Mouse (Mus musculus) left cerebral cortex, postnatal 4 days (tissue): ENCODE measurements around the gene Armcx3. TPM values are rescaled to one million over a fixed set of nuclear protein-coding genes. Genes with fewer than 3 reads are reported as not detected.
A peak's percentile ranks its signal among the peaks of the same experiment; 100 is the strongest.
"Not testable (repeated sequence)": the region's sequence is repeated elsewhere in the genome, so short reads cannot be mapped to it uniquely, and the experiment has no call there.

ENCODE experiments used
- DNase-seq: peaks from one replicate; pipeline ENCODE4 v3.0.0-alpha.2; 2022
- intact Hi-C: fragments of 180-260 bp; cut with DNase I; formaldehyde crosslinking; loops from one replicate; pipeline ENCODE4 v1.15.1; 2025
- total RNA-seq, 2 experiments: library from RNA; stranded (reverse); gene quantifications; 2 replicates each; pipeline ENCODE4 v1.2.3; 2021

Armcx3 gene
- total RNA-seq = 10 to 100 TPM; 74.9 to 83.4 TPM

- intact Hi-C loops = loop anchor here (5.0 kb wide), 1 partner anchor 51 kb away; the partner anchor contains the start of gene Armcx2
These were observed at the start of gene Armcx3 for GRCm38 (mm10) chrX:134756434-134757292. Armcx3 (plus strand) TSS chrX:134756595.

GRCm38 (mm10) chrX:134716863-134717262 is 39.5 kb upstream of the Armcx3 start:
- DNase-seq = no peak
- intact Hi-C loops = loop anchor here (10.0 kb wide), 1 partner anchor 72 kb away; no protein-coding TSS in a partner anchor

More at GRCm38 (mm10) chrX:134756434-134757292, at the start of gene Armcx3:
- peak; percentile 57 for DNase-seq

GRCm38 (mm10) chrX:134717752-134718308 is 38.6 kb upstream of the Armcx3 start, which contains the start of gene Armcx1:
Armcx1 (plus strand) TSS chrX:134717963.
- peak; percentile 71 for DNase-seq
- intact Hi-C loops = loop anchor here (10.0 kb wide), 1 partner anchor 73 kb away; no protein-coding TSS in a partner anchor

GRCm38 (mm10) chrX:134718524-134718923 is 37.9 kb upstream of the Armcx3 start:
- intact Hi-C loops = loop anchor here (10.0 kb wide), 1 partner anchor 74 kb away; no protein-coding TSS in a partner anchor
- peak; percentile 76 for DNase-seq

- intact Hi-C loops, DNase-seq: not testable (repeated sequence)
These were observed 32.6 kb upstream of the Armcx3 start for GRCm38 (mm10) chrX:134723762-134724161.

- intact Hi-C loops = no loop called here
- no peak for DNase-seq
These were observed 26.6 kb upstream of the Armcx3 start for GRCm38 (mm10) chrX:134729778-134730177.

GRCm38 (mm10) chrX:134737796-134738195 is 18.6 kb upstream of the Armcx3 start:
- DNase-seq = no peak
- intact Hi-C loops = loop anchor here (5.0 kb wide), 1 partner anchor 185 kb away; no protein-coding TSS in a partner anchor

GRCm38 (mm10) chrX:134739160-134739559 is 17.2 kb upstream of the Armcx3 start:
- no peak for DNase-seq
- intact Hi-C loops = loop anchor here (5.0 kb wide), 1 partner anchor 183 kb away; no protein-coding TSS in a partner anchor

- intact Hi-C loops = no loop called here
- no peak for DNase-seq
These were observed 14.5 kb upstream of the Armcx3 start for GRCm38 (mm10) chrX:134741862-134742261.

- intact Hi-C loops = loop anchor here (5.0 kb wide), 1 partner anchor 166 kb away; no protein-coding TSS in a partner anchor
These were observed 9.9 kb upstream of the Armcx3 start for GRCm38 (mm10) chrX:134746459-134746858.

GRCm38 (mm10) chrX:134750764-134751592 is 5.4 kb upstream of the Armcx3 start, which contains the start of gene Armcx6:
Armcx6 (minus strand) TSS chrX:134751417.
- peak; percentile 76 for DNase-seq
- intact Hi-C loops = no loop called here

More at GRCm38 (mm10) chrX:134746459-134746858, 9.9 kb upstream of the Armcx3 start:
- peak; percentile 48 for DNase-seq

GRCm38 (mm10) chrX:134751910-134752309 is 4.5 kb upstream of the Armcx3 start:
- no peak for DNase-seq
- intact Hi-C loops = no loop called here

- intact Hi-C loops = no loop called here
These were observed 3.8 kb upstream of the Armcx3 start for GRCm38 (mm10) chrX:134752584-134752983.

GRCm38 (mm10) chrX:134757293-134757995 is 1.0 kb downstream of the Armcx3 start:
- DNase-seq = peak; percentile 12
- intact Hi-C loops = loop anchor here (5.0 kb wide), 1 partner anchor 50 kb away; the partner anchor contains the start of gene Armcx2

More at GRCm38 (mm10) chrX:134752584-134752983, 3.8 kb upstream of the Armcx3 start:
- no peak for DNase-seq

- DNase-seq, intact Hi-C loops: not testable (repeated sequence)
These were observed 7.2 kb downstream of the Armcx3 start for GRCm38 (mm10) chrX:134763428-134764198.

- no peak for DNase-seq
- intact Hi-C loops = no loop called here
These were observed 31.3 kb downstream of the Armcx3 start for GRCm38 (mm10) chrX:134787728-134788127.

- peak; percentile 59 for DNase-seq
- intact Hi-C loops = loop anchor here (5.0 kb wide), 1 partner anchor 51 kb away; the partner anchor contains the start of gene Armcx3
These were observed 51.7 kb downstream of the Armcx3 start for GRCm38 (mm10) chrX:134807833-134808754.
